Mouse (Mus musculus): ENCODE data around the gene Gstm2. TPM values are rescaled to one million over a fixed set of nuclear protein-coding genes. Genes with fewer than 3 reads are reported as not detected.
"Not testable (repeated sequence)": the region's sequence is repeated elsewhere in the genome, so short reads cannot be mapped to it uniquely, and the experiment has no call there.

The Gstm2 gene
- 10 to 100 TPM in 1 of 26 experiments, 1 to 10 TPM in 12, under 1 TPM in 6, not detected in 7; 0.78 to 10.9 (median 1.7) TPM for total RNA-seq (2018; cell fraction: chromatin; rRNA removed)
- total RNA-seq (2018; cell fraction: cytosol; rRNA removed) = 1 to 10 TPM; 2.1 to 6.9 (median 3.3) TPM
- total RNA-seq (2018; cell fraction: nucleus; rRNA removed) = 1 to 10 TPM in 14 of 26 experiments, under 1 TPM in 7, not detected in 5; 0.40 to 4.0 (median 1.4) TPM
- polyA plus RNA-seq (2018) = 5.8 to 12.2 TPM (median 10.0 TPM) in 3 replicates

- WGBS (ENCODE audit: missing documents) = 78% methylated on average over 8 of the region's 8 CpGs
Measured at GRCm38 (mm10) chr3:107986041-107986562, at the start of gene Gstm2. Gene Gstm2 (minus strand): TSS chr3:107986453.

GRCm38 (mm10) chr3:108033156-108033555, 46.9 kb upstream of the Gstm2 start:
- no peak overlapping the region for H3K27ac ChIP-seq
- H3K4me3 ChIP-seq (ENCODE audit: inconsistent target) = no peak overlapping the region
- H3K79me2 ChIP-seq (ENCODE audit: inconsistent target) = no peaks in the 10 kb centered on the region
- no peaks in the 10 kb centered on the region for H3K36me3 ChIP-seq (ENCODE audit: inconsistent target)
- 86% methylated on average over 5 of the region's 5 CpGs for WGBS (ENCODE audit: missing documents)

More at GRCm38 (mm10) chr3:107986041-107986562, at the start of gene Gstm2:
- H3K79me2 ChIP-seq (ENCODE audit: inconsistent target) = no peaks in the 10 kb centered on the region
- H3K36me3 ChIP-seq (ENCODE audit: inconsistent target) = no peaks in the 10 kb centered on the region
- H3K27ac ChIP-seq = no peak within 1 kb of the TSS
- H3K4me3 ChIP-seq (ENCODE audit: inconsistent target) = no peak within 1 kb of the TSS

GRCm38 (mm10) chr3:108032113-108032512, 45.9 kb upstream of the Gstm2 start:
- no peak overlapping the region for H3K27ac ChIP-seq
- no peaks in the 10 kb centered on the region for H3K36me3 ChIP-seq (ENCODE audit: inconsistent target)
- no peaks in the 10 kb centered on the region for H3K79me2 ChIP-seq (ENCODE audit: inconsistent target)
- H3K4me3 ChIP-seq (ENCODE audit: inconsistent target) = no peak overlapping the region

- H3K27ac ChIP-seq = no peak overlapping the region
Measured at GRCm38 (mm10) chr3:108028641-108029365, 42.5 kb upstream of the Gstm2 start.

GRCm38 (mm10) chr3:108026597-108026996, 40.3 kb upstream of the Gstm2 start:
- Histone ChIP-seq H3K27ac (no peak overlapping the region), H3K36me3 (ENCODE audit: inconsistent target) (no peaks in the 10 kb centered on the region), H3K79me2 (ENCODE audit: inconsistent target) (no peaks in the 10 kb centered on the region), H3K4me3 (ENCODE audit: inconsistent target) (no peak overlapping the region)
- WGBS (ENCODE audit: missing documents) = 92% methylated on average over 1 of the region's 1 CpGs

More at GRCm38 (mm10) chr3:108028641-108029365, 42.5 kb upstream of the Gstm2 start:
- Histone ChIP-seq H3K4me3 (ENCODE audit: inconsistent target) (no peak overlapping the region), H3K79me2 (ENCODE audit: inconsistent target) (no peaks in the 10 kb centered on the region), H3K36me3 (ENCODE audit: inconsistent target) (no peaks in the 10 kb centered on the region)
- WGBS (ENCODE audit: missing documents) = 94% methylated on average over 4 of the region's 4 CpGs

DNA sequence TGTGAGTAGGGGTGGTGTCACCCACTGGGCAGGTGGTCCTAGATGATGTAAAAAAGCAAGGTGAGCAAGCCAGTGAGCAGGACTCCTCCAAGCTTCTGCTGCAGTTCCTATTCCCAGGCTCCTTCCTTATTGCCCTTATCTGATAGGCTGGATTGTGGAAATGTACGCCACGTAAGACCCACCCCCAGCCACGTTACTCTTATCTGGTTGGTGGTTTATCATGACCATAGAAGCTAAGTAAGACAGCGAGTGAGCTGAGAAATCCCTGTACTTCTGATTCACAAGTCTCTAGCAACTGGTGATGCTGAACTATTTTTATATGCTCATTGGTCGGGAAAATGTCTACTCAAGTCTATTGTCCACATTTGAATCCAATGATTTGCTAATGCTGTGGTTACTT, 39.8 kb upstream of the Gstm2 start:
- no peak overlapping the region for H3K4me3 ChIP-seq (ENCODE audit: inconsistent target)
- 74% methylated on average over 5 of the region's 5 CpGs for WGBS (ENCODE audit: missing documents)
- no peaks in the 10 kb centered on the region for H3K36me3 ChIP-seq (ENCODE audit: inconsistent target)
- H3K79me2 ChIP-seq (ENCODE audit: inconsistent target) = no peaks in the 10 kb centered on the region
- no peak overlapping the region for H3K27ac ChIP-seq

DNA sequence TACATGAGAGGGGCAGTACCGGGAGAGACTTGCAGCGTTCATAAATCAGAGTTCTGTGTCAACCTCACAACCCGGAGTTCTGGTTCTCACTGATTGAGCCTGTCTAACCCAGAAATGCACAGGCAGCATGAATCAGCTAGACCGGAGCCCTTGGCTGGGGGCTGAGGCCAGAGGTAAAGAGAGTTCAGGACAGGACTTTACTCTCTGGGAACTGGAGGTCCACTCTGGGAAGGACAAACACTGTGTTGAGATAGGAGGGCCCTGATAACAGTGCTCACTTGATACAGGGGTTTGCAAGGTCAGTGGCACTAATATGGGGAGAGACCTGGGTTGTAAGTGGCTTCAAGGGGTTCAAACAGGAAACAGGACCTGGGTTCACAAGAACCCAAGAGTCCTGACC, 39.1 kb upstream of the Gstm2 start:
- Histone ChIP-seq H3K36me3 (ENCODE audit: inconsistent target) (no peaks in the 10 kb centered on the region), H3K27ac (no peak overlapping the region), H3K4me3 (ENCODE audit: inconsistent target) (no peak overlapping the region), H3K79me2 (ENCODE audit: inconsistent target) (no peaks in the 10 kb centered on the region)
- WGBS (ENCODE audit: missing documents) = 53% methylated on average over 4 of the region's 4 CpGs

GRCm38 (mm10) chr3:108022650-108023049, 36.4 kb upstream of the Gstm2 start:
- Histone ChIP-seq H3K27ac (no peak overlapping the region), H3K36me3 (ENCODE audit: inconsistent target) (no peaks in the 10 kb centered on the region)
- 38% methylated on average over 6 of the region's 6 CpGs for WGBS (ENCODE audit: missing documents)

DNA sequence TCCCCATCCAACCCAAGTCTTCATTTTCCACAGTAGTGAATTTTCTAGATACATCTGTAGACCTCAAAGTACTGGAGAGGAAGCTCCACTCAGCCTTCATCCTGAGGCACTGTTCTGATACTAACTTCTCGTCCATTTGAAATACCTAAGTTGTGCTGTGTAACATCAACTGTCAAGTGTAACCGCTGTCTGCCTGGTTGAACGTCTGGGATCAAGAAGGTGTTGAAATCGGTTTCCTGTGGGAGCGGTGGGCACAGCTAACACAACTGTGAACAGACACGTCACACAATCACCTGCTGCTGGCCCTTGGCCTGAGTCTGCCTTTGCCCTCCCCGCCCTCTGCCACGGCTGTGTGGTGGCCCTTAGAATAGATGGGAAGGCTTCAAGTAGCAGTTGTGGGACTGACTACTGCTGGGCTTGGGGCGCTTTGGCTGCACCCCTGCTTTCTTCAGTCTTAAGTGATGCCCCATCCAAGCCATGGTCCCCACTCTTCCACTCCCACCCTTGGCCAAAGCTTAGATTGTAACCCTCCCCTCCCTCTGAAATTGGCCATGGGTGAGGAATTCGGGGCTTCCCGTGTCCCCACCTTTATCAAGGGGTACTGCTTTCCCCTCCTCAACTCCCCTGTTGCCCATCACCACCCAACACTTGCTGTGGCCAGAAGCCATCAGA, 34.2 kb upstream of the Gstm2 start:
- H3K79me2 ChIP-seq (ENCODE audit: inconsistent target); H3K36me3 ChIP-seq (ENCODE audit: inconsistent target); H3K27ac ChIP-seq; H3K4me3 ChIP-seq (ENCODE audit: inconsistent target): not testable (repeated sequence)
- WGBS (ENCODE audit: missing documents) = 66% methylated on average over 11 of the region's 11 CpGs

More at GRCm38 (mm10) chr3:108022650-108023049, 36.4 kb upstream of the Gstm2 start:
- Histone ChIP-seq H3K4me3 (ENCODE audit: inconsistent target) (no peak overlapping the region), H3K79me2 (ENCODE audit: inconsistent target) (no peaks in the 10 kb centered on the region)

GRCm38 (mm10) chr3:108019226-108019625, 33.0 kb upstream of the Gstm2 start:
- H3K27ac ChIP-seq = peak overlapping the region; percentile 95
- not testable (repeated sequence) for H3K79me2 ChIP-seq (ENCODE audit: inconsistent target); H3K4me3 ChIP-seq (ENCODE audit: inconsistent target); H3K36me3 ChIP-seq (ENCODE audit: inconsistent target)
- WGBS (ENCODE audit: missing documents) = 85% methylated on average over 3 of the region's 3 CpGs

DNA sequence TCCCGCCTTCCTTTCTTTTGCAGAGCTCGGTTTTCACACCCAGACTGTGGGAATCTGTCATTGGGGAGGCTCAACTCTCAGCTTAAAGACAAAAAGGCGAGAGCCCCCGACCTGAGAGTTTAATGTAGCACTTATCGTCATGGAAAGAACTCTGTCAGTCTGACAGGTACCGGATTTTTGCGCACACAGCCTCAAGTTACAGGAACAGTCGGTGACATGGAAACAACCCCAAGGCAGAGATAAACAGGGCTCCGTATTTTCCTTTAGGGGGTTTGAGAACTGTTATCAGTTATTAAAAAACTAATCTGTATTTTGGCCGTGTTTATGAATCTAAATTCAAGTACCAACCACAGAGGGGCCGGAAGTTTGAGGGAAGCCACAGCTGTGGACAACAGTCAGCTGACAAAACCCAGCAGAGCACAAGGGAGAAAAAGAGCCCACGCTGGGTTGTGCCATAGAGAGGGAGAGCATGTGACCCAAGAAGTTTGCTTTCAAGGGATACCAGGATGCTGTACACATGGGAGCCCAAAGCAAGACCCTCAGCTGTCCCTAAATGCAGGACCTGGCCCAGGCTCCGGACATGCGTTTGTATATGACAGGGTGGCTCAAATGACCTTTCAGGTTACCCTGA, 32.1 kb upstream of the Gstm2 start:
- H3K79me2 ChIP-seq (ENCODE audit: inconsistent target) = no peaks in the 10 kb centered on the region; the same call in 1 of the 2 replicates
- peak overlapping the region; percentile 46 for H3K4me3 ChIP-seq (ENCODE audit: inconsistent target)
- H3K36me3 ChIP-seq (ENCODE audit: inconsistent target) = no peaks in the 10 kb centered on the region
- peak overlapping the region; percentile 95 for H3K27ac ChIP-seq
- 10% methylated on average over 14 of the region's 14 CpGs for WGBS (ENCODE audit: missing documents)

GRCm38 (mm10) chr3:108017473-108018189, 31.4 kb upstream of the Gstm2 start, which contains the start of gene Gstm1:
Gene Gstm1 (minus strand): TSS chr3:108017973.
- Histone ChIP-seq H3K36me3 (ENCODE audit: inconsistent target) (no peaks in the 10 kb centered on the region), H3K27ac (peak within 1 kb of the TSS; percentile 95), H3K4me3 (ENCODE audit: inconsistent target) (peak within 1 kb of the TSS; percentile 46), H3K79me2 (ENCODE audit: inconsistent target) (no peaks in the 10 kb centered on the region; the same call in 1 of the 2 replicates)
- WGBS (ENCODE audit: missing documents) = under 1% methylated on average over 31 of the region's 31 CpGs

DNA sequence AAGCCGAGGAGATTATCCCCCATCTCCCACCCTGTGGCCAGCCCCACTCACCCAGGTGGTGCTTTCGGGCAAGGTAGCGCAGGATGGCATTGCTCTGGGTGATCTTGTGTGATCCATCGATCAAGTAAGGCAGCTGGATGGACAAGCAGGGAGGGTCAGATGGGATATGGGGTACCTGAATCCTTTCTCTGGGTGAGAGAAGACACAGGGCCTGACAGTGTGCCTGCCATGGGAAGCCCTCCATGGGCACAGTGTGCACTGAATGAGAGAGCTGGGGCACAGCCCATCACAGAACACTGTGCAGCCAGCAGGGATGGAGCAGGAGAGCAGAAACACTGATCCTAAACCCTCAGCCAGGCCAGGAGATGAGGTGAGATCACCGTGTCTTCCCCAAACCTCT, 30.2 kb upstream of the Gstm2 start:
- not testable (repeated sequence) for H3K79me2 ChIP-seq (ENCODE audit: inconsistent target); H3K36me3 ChIP-seq (ENCODE audit: inconsistent target)
- Histone ChIP-seq H3K4me3 (ENCODE audit: inconsistent target) (peak overlapping the region; percentile 46; the same call in 1 of the 2 replicates), H3K27ac (peak overlapping the region; percentile 95; the same call in 1 of the 2 replicates)
- WGBS (ENCODE audit: missing documents) = 85% methylated on average over 5 of the region's 5 CpGs

- 97% methylated on average over 2 of the region's 2 CpGs for WGBS (ENCODE audit: missing documents)
- H3K4me3 ChIP-seq (ENCODE audit: inconsistent target) = no peak overlapping the region
- no peaks in the 10 kb centered on the region; the same call in 1 of the 2 replicates for H3K79me2 ChIP-seq (ENCODE audit: inconsistent target)
- no peak overlapping the region for H3K27ac ChIP-seq
- no peaks in the 10 kb centered on the region for H3K36me3 ChIP-seq (ENCODE audit: inconsistent target)
Measured at GRCm38 (mm10) chr3:108014974-108015346, 28.7 kb upstream of the Gstm2 start.

All from macrophage (primary cell).